Mouse (Mus musculus) CH12.LX (cell line): ENCODE results near the gene Ubap2l. TPM values are rescaled to one million over a fixed set of nuclear protein-coding genes. Genes with fewer than 3 reads are reported as not detected.
A peak's percentile ranks its signal among the peaks of the same experiment; 100 is the strongest.

Experiments
- DNase-seq: peaks from one replicate; pipeline ENCODE4 v3.0.0-alpha.2; 2013; ENCODE audit errors: extremely low read depth
- H3K27ac ChIP-seq: 2 replicates; pipeline ENCODE4 v1.5.1; 2012; ENCODE audit warnings: low read depth, mild to moderate bottlenecking, control low read depth, moderate library complexity; ENCODE audit not compliant: insufficient read depth
- H3K27me3 ChIP-seq: replicated peaks from 2 replicates; pipeline ENCODE3; 2012; ENCODE audit warnings: inconsistent platforms
- H3K36me3 ChIP-seq, 2 experiments: replicated peaks in 1 of 2; 2 replicates each; pipeline versions ENCODE3 to v1.6.1; 2012; ENCODE audit warnings: inconsistent platforms in 1 of 2, low read length in 1 of 2, mild to moderate bottlenecking in 1 of 2, mixed read lengths in 1 of 2, moderate library complexity in 1 of 2; ENCODE audit not compliant: control insufficient read depth in 1 of 2, insufficient read depth in 1 of 2
- H3K4me1 ChIP-seq, 2 experiments: 2 replicates each; pipeline ENCODE4 v1.6.1; 2012; ENCODE audit warnings: inconsistent platforms in 1 of 2, moderate library complexity in 1 of 2; ENCODE audit not compliant: insufficient read depth in 2 of 2, control insufficient read depth in 1 of 2
- H3K4me2 ChIP-seq: 2 replicates; pipeline ENCODE4 v1.6.1; 2012; ENCODE audit warnings: low read depth, mild to moderate bottlenecking, control low read depth; ENCODE audit not compliant: poor library complexity, insufficient read depth, severe bottlenecking
- H3K4me3 ChIP-seq, 3 experiments: fragments of 150-350 bp in 1 of 3; sonication (generic) in 1 of 3; replicated peaks in 1 of 3; 2 replicates each; pipeline versions ENCODE3 to v1.5.1; 2011 to 2012; ENCODE audit warnings: low read depth in 2 of 3, low read length in 2 of 3, mild to moderate bottlenecking in 2 of 3, moderate library complexity in 2 of 3, control low read depth in 1 of 3, improper control_type of control experiment in 1 of 3, inconsistent platforms in 1 of 3, mixed read lengths in 1 of 3; ENCODE audit not compliant: poor library complexity in 1 of 3
- H3K79me2 ChIP-seq: replicated peaks from 2 replicates; pipeline ENCODE4 v1.6.1; 2012; ENCODE audit warnings: mild to moderate bottlenecking, moderate library complexity; ENCODE audit not compliant: control insufficient read depth, poor library complexity, insufficient read depth, severe bottlenecking; ENCODE audit errors: extremely low read depth
- H3K9ac ChIP-seq: 2 replicates; pipeline ENCODE4 v1.6.1; 2012; ENCODE audit warnings: low read depth, mild to moderate bottlenecking, control low read depth, moderate library complexity; ENCODE audit not compliant: insufficient read depth
- H3K9me3 ChIP-seq: replicated peaks from 2 replicates; pipeline ENCODE3; 2012; ENCODE audit warnings: low read length, inconsistent platforms, mixed read lengths
- BHLHE40 ChIP-seq: IDR thresholded peaks from 2 replicates; pipeline ENCODE4 v1.6.1; 2011; ENCODE audit warnings: mild to moderate bottlenecking, low read depth, low read length, improper control_type of control experiment
- CTCF ChIP-seq, 2 experiments: IDR thresholded peaks in 1 of 2; conservative IDR thresholded peaks in 1 of 2; 2 replicates each; pipeline ENCODE4 v1.5.1; 2011 to 2012; ENCODE audit warnings: low read depth in 2 of 2, low read length in 2 of 2, improper control_type of control experiment in 1 of 2, inconsistent platforms in 1 of 2, mild to moderate bottlenecking in 1 of 2, moderate library complexity in 1 of 2
- ELF1 ChIP-seq: IDR thresholded peaks from 2 replicates; pipeline ENCODE4 v1.6.1; 2014; ENCODE audit warnings: low read depth, mild to moderate bottlenecking, inconsistent platforms, low read length, improper control_type of control experiment
- EP300 ChIP-seq: IDR thresholded peaks from 2 replicates; pipeline ENCODE4 v1.6.1; 2011; ENCODE audit warnings: low read length, improper control_type of control experiment
- JUN ChIP-seq: IDR thresholded peaks from 2 replicates; pipeline ENCODE4 v1.6.1; 2011; ENCODE audit warnings: low read depth, mild to moderate bottlenecking, low read length, improper control_type of control experiment, moderate library complexity; ENCODE audit not compliant: insufficient read depth
- KAT2A ChIP-seq: IDR thresholded peaks from 2 replicates; pipeline ENCODE4 v1.6.1; 2012; ENCODE audit warnings: low read length, improper control_type of control experiment, inconsistent platforms; ENCODE audit not compliant: insufficient replicate concordance
- MAX ChIP-seq: IDR thresholded peaks from 2 replicates; pipeline ENCODE4 v1.6.1; 2011; ENCODE audit warnings: low read length, improper control_type of control experiment
- MAZ ChIP-seq: IDR thresholded peaks from 2 replicates; pipeline ENCODE4 v1.6.1; 2012; ENCODE audit warnings: low read depth, mild to moderate bottlenecking, inconsistent platforms, low read length, improper control_type of control experiment, moderate library complexity
- MEF2A ChIP-seq: IDR thresholded peaks from 2 replicates; pipeline ENCODE4 v1.6.1; 2014; ENCODE audit warnings: low read depth, mild to moderate bottlenecking, inconsistent platforms, low read length, improper control_type of control experiment, borderline replicate concordance
- MXI1 ChIP-seq: IDR thresholded peaks from 2 replicates; pipeline ENCODE4 v1.6.1; 2011; ENCODE audit warnings: mild to moderate bottlenecking, low read depth, low read length, improper control_type of control experiment
- MYC ChIP-seq: IDR thresholded peaks from 2 replicates; pipeline ENCODE4 v1.6.1; 2011; ENCODE audit warnings: low read depth, mild to moderate bottlenecking, improper control_type of control experiment, low read length
- NELFE ChIP-seq: IDR thresholded peaks from 2 replicates; pipeline ENCODE4 v1.6.1; 2011; ENCODE audit warnings: low read depth, low read length, improper control_type of control experiment
- NRF1 ChIP-seq: IDR thresholded peaks from 2 replicates; pipeline ENCODE4 v1.6.1; 2014; ENCODE audit warnings: low read depth, mild to moderate bottlenecking, inconsistent platforms, low read length, improper control_type of control experiment, moderate library complexity
- PAX5 ChIP-seq: IDR thresholded peaks from 2 replicates; pipeline ENCODE4 v1.6.1; 2012; ENCODE audit warnings: low read length, inconsistent platforms, mixed read lengths
- POLR2A ChIP-seq: IDR thresholded peaks from 2 replicates; pipeline ENCODE4 v1.6.1; 2011; ENCODE audit warnings: low read depth, mild to moderate bottlenecking, improper control_type of control experiment, low read length
- POLR2AphosphoS2 ChIP-seq: IDR thresholded peaks from 2 replicates; pipeline ENCODE4 v1.6.1; 2011; ENCODE audit warnings: low read depth, low read length, improper control_type of control experiment
- SIN3A ChIP-seq: IDR thresholded peaks from 2 replicates; pipeline ENCODE4 v1.6.1; 2012; ENCODE audit warnings: low read length, improper control_type of control experiment, inconsistent platforms
- SMC3 ChIP-seq: IDR thresholded peaks from 2 replicates; pipeline ENCODE4 v1.6.1; 2011; ENCODE audit warnings: low read depth, low read length, improper control_type of control experiment
- TBP ChIP-seq: conservative IDR thresholded peaks from 2 replicates; pipeline ENCODE4 v1.6.1; 2011; ENCODE audit warnings: low read depth, low read length, improper control_type of control experiment
- TCF12 ChIP-seq: IDR thresholded peaks from 2 replicates; pipeline ENCODE4 v1.6.1; 2014; ENCODE audit warnings: low read depth, mild to moderate bottlenecking, inconsistent platforms, low read length, improper control_type of control experiment
- UBTF ChIP-seq: IDR thresholded peaks from 2 replicates; pipeline ENCODE4 v1.6.1; 2012; ENCODE audit warnings: low read depth, mild to moderate bottlenecking, inconsistent platforms, low read length, improper control_type of control experiment, moderate library complexity
- dilution Hi-C: fragments of 300-500 bp; cut with MboI; formaldehyde crosslinking; loops from 2 replicates; pipeline ENCODE4 v1.14.3; 2020; ENCODE audit warnings: low sequenced_read_pairs; ENCODE audit not compliant: extremely low pct_unique_long_range_greater_than_20kb, extremely low pct_ligation_motif_present
- in situ Hi-C: fragments of 300-500 bp; cut with MboI; formaldehyde crosslinking; loops from 3 replicates; pipeline ENCODE4 v1.14.3; 2019; ENCODE audit warnings: low sequenced_read_pairs, low pct_ligation_motif_present, low pct_unique_long_range_greater_than_20kb, mixed read lengths
- polyA plus RNA-seq: library from polyadenylated mRNA; unstranded; fragments of >175 nt; gene quantifications from 2 replicates; pipeline ENCODE4 v1.2.1, GENCODE M21; 2012; ENCODE audit warnings: low read depth; ENCODE audit not compliant: insufficient read length
- total RNA-seq, 2 experiments: library from RNA; depleted of rRNA; stranded (reverse); fragments of 300-350 nt in 1 of 2; fragments of >200 nt in 1 of 2; gene quantifications; 2 replicates each; pipeline ENCODE4 v1.2.3; 2012 to 2014

Gene Ubap2l
- total and polyA plus RNA-seq, 3 experiments = 49.0 to 201 (median 72.6) TPM

DNA sequence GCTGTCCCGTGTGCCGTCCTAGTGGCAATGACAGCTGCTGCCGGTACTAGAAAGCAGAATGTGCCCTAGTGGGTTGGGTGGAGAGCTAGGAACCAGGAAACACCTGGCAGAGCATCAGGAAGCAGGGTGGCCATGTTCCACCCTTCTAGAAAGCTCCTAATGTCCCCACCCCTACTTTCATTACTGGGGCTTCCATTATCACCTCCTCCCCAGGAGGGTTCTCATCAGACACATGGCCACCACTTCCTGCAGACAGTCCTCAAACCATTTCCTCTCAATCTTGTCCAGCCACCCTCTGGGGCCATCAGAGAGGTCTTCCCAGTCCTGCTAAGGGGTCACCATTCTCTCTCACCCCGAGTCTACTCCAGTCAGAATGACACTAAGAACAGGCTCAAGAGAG, 91.0 kb downstream of the Ubap2l start (continued):
- TF ChIP-seq POLR2A (peak; percentile 38), KAT2A (0 out of 2 replicates have a peak, but pooled peaks have one; percentile 24), MAX (peak; percentile 50; the same call in 1 of the 2 replicates), PAX5 (no peak), CTCF (conservative IDR thresholded peaks at IDR 0.05 in 1 of 2, IDR thresholded peaks at IDR 0.05 in 1 of 2; ENCODE audit: low read depth in 2 of 2, low read length in 2 of 2) (no peak), TBP (0 out of 2 replicates have a peak, but pooled peaks have one; percentile 13), MXI1 (peak; percentile 88; the same call in 1 of the 2 replicates), MYC (peak; percentile 66; the same call in 1 of the 2 replicates), EP300 (peak; percentile 38; the same call in 1 of the 2 replicates), MEF2A (0 out of 2 replicates have a peak, but pooled peaks have one; percentile 18)

DNA sequence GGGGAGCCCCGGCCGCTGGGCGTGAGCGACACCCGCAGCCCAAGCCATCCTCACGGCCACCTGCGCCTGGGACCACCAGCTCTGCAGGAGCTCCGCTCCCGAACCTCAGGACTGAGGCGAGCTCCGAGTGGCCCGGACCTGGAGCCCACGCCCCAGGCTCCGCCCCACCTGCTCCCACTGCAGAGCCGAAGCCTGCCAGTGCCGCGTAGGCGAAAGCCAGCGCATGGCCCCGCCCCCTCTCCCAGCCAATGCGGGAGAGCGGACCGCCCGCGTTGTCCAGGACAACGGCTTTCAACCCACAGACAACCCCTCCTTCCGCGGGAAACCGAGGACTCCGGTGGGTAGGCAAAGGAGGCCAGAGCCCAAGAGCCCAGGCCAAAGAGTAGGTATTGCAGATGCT, 92.0 kb downstream of the Ubap2l start:
- Histone ChIP-seq H3K27ac (no peak overlapping the region), H3K36me3 (peaks cover 24 to 50% of the 10 kb centered on the region in 2 experiments), H3K9me3 (peaks cover 2% of the 10 kb centered on the region), H3K9ac (peak overlapping the region; percentile 62), H3K27me3 (no peaks in the 10 kb centered on the region), H3K4me1 (peaks cover 21 to 66% of the 10 kb centered on the region in 2 experiments), H3K4me2 (peak overlapping the region; percentile 98), H3K79me2 (peaks cover 28% of the 10 kb centered on the region), H3K4me3 (peak overlapping the region; percentile 89 to 95 (median 94))
- TF ChIP-seq KAT2A = no peak
- no peak for TF ChIP-seq SMC3
- peak; percentile 61 for TF ChIP-seq NELFE
- peak; percentile 67 for TF ChIP-seq NRF1
- TF ChIP-seq POLR2A = peak; percentile 59; the same call in 1 of the 2 replicates
- no peak for TF ChIP-seq POLR2AphosphoS2
- peak; percentile 85; the same call in 1 of the 2 replicates for TF ChIP-seq SIN3A
- TF ChIP-seq MAX = peak; percentile 67; the same call in 1 of the 2 replicates
- peak; percentile 43; the same call in 1 of the 2 replicates for TF ChIP-seq ELF1
- peak; percentile 86 for TF ChIP-seq MXI1
- 0 out of 2 replicates have a peak, but pooled peaks have one; percentile 16 for TF ChIP-seq BHLHE40
- TF ChIP-seq JUN = no peak
- TF ChIP-seq TCF12 = peak; percentile 41; the same call in 1 of the 2 replicates
- 0 out of 2 replicates have a peak, but pooled peaks have one; percentile 44 for TF ChIP-seq UBTF
- TF ChIP-seq MAZ = 0 out of 2 replicates have a peak, but pooled peaks have one; percentile 42
- 0 out of 2 replicates have a peak, but pooled peaks have one; percentile 14 for TF ChIP-seq MEF2A
- in situ Hi-C loops (loop anchor here (10.0 to 25.0 kb wide), 2 partner anchors 114 to 173 kb away; partner anchors contain the start of gene Tpm3), dilution Hi-C loops (no loop called here)
- DNase-seq = peak; percentile 89
